Mouse (Mus musculus) bone marrow macrophage, adult 2 months (primary cell): ENCODE results near the gene Fam78b.

Source experiments
- CTCF ChIP-seq: IDR thresholded peaks from 2 replicates; pipeline ENCODE4 v1.5.1; 2012; ENCODE audit warnings: low read depth, mild to moderate bottlenecking, low read length, moderate library complexity
- POLR2A ChIP-seq: IDR thresholded peaks from 2 replicates; pipeline ENCODE4 v1.6.1; 2012; ENCODE audit warnings: mild to moderate bottlenecking, low read depth, low read length, borderline replicate concordance

GRCm38 (mm10) chr1:167007341-167007740 is 6.1 kb downstream of the Fam78b start:
- TF ChIP-seq CTCF (no peak), POLR2A (no peak)
